Mouse (Mus musculus) ES-E14 (cell line): ENCODE data around the gene Slc25a41.

Source experiments
- CHD2 ChIP-seq: IDR thresholded peaks from 2 replicates; pipeline ENCODE4 v1.6.1; 2014; ENCODE audit warnings: mild to moderate bottlenecking, low read depth, low read length, inconsistent platforms
- MAFK ChIP-seq: IDR thresholded peaks from 2 replicates; pipeline ENCODE4 v1.6.1; 2014; ENCODE audit warnings: mild to moderate bottlenecking, low read depth, low read length, inconsistent platforms; ENCODE audit not compliant: insufficient read depth

DNA sequence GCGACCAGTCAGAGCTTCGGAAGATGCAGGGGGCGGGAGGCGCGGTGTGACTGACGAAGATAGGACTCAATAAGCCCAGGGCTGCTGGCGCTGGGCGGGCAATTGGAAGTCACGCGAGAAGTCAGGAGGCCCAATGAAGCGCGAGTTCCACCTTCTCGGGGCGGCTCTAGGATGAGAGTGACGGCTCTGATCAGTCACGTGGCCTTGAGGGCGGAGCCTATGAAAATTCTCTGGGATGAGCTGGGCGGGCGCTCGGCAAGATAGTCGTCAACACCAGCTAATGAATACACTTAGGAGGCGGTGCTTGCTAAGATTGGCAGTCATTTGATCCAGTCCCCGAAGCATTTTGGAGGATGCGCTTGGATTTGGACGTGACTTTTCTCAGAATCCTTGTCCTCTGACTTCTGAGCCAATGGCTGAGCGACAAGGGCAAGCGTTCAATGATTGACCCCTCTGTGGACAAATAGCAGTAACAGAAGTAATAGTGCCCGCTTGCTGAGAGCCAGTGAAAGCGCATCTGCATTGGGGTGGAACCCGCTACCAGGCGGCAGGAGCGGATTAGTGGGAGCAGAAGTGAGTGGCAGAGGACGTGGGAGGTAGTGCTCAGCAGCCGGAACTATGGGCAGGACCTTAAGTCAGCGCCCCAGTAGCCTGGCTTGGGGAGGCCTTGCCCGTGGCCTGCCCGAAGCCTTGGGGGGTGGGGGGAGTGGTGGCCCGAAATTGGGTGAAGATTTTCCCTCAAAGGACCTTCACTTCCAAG lies 9.6 kb downstream of the Slc25a41 start:
- TF ChIP-seq MAFK (no peak), CHD2 (peak; percentile 97)
